Mouse (Mus musculus): Measurements from ENCODE around the gene Cry2. TPM values are rescaled to one million over a fixed set of nuclear protein-coding genes. Genes with fewer than 3 reads are reported as not detected.

Gene Cry2
- 36.1 and 58.1 TPM in 2 replicates for polyA plus RNA-seq (2012; rRNA removed; ENCODE audit: low replicate concordance)

GRCm38 (mm10) chr2:92433578-92434374, at the start of gene Cry2:
TSS of gene Cry2 (minus strand) at chr2:92434043.

GRCm38 (mm10) chr2:92459921-92460707, 26.3 kb upstream of the Cry2 start, which contains the start of gene Slc35c1:
TSS of gene Slc35c1 (minus strand) at chr2:92460538.

GRCm38 (mm10) chr2:92401091-92401561, 32.7 kb downstream of the Cry2 start, which contains the start of gene Mapk8ip1:
TSS of gene Mapk8ip1 (minus strand) at chr2:92401263.

DNA sequence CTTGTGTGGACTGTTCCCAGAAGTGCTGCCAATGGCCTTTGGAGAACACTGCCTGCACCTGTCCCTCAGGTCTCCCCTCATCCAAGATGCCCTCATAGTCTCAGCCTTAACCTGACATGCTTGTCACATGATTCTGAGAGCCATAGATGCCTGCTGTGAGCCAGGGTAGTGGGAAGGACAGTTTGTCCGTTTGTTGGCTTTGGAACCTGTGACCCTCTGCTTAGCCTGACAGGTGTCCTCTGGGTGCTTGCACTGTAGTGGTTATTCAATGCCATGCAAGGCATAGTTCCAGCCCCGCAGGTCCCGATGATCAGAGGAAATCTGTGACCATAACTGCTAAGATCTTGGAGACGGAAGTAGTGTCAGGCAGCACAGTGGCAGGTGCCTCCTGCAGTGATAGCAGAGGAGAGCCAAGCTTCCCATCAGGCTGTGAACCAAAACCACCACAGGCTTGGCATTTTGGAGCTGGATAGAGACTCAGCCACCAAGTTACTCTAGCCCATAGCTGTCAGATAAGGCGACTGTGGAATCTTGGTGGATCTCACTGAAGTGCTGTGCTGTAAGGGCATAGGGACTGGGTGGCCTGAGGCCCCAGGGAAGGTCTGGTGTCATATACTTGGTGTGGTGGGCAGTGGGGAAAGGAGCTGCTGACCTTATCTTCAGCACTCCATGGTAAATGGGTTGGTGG, 51.8 kb downstream of the Cry2 start, which contains the start of gene 1700029I15Rik:
TSS of gene 1700029I15Rik (plus strand) at position 638 of the 688 bp plus-strand sequence.

DNA sequence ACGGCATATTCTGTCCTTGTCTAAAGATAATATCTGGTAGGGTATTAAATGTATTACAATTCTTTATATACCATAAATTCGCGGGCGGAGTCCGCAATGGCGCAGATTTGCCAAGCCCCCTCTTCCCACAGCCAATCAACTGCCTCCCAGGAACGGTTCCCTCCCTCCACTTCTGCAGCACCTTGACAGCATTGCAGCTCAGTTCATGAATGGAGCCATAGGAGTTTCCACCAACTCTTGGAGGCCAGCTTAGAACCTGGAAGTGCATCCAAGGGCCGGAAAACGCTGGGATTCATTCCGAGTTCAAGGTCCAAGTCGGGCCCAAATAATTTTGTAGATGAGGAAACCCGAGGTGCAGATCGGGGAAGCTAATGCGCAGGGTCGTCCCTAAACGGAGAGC, 59.3 kb downstream of the Cry2 start, which contains the start of the genes Pex16 and Large2:
TSS of gene Pex16 (plus strand) at position 163 of the 400 bp plus-strand sequence.
TSS of gene Large2 (minus strand) at position 356 of the 400 bp plus-strand sequence.

Other genes with a start within 250 kb of the Cry2 start
- 152 and 304 TPM in 2 replicates for gene Pex16, start 59.4 kb downstream of the Cry2 start, polyA plus RNA-seq (2012; rRNA removed; ENCODE audit: low replicate concordance)
- gene Large2, start 59.2 kb downstream of the Cry2 start, polyA plus RNA-seq (2012; rRNA removed; ENCODE audit: low replicate concordance), result 0.43 and 25.1 TPM in 2 replicates
- gene 1700029I15Rik, start 51.5 kb downstream of the Cry2 start, polyA plus RNA-seq (2012; rRNA removed; ENCODE audit: low replicate concordance), result 7.2 and 11.2 TPM in 2 replicates
- gene Mapk8ip1, start 32.8 kb downstream of the Cry2 start, polyA plus RNA-seq (2012; rRNA removed; ENCODE audit: low replicate concordance), result 18.7 and 58.3 TPM in 2 replicates
- 23.5 and 51.6 TPM in 2 replicates for gene Slc35c1, start 26.5 kb upstream of the Cry2 start, polyA plus RNA-seq (2012; rRNA removed; ENCODE audit: low replicate concordance)
- gene Chst1, start 165.7 kb upstream of the Cry2 start, polyA plus RNA-seq (2012; rRNA removed; ENCODE audit: low replicate concordance), result 63.3 and 185 TPM in 2 replicates

All from subcutaneous adipose tissue, adult 2 months (tissue).